Mouse (Mus musculus): ENCODE data around the gene Rfx8. TPM values are rescaled to one million over a fixed set of nuclear protein-coding genes. Genes with fewer than 3 reads are reported as not detected.
A peak's percentile ranks its signal among the peaks of the same experiment; 100 is the strongest.

Gene Rfx8
- polyA plus RNA-seq, 1 experiment, result not detected

- Histone ChIP-seq H3K4me3 (ENCODE audit: insufficient read depth, low read depth, low read length) (no peak overlapping the region), H3K36me3 (ENCODE audit: control insufficient read depth, insufficient read depth, low read length) (no peaks in the 10 kb centered on the region), H3K27ac (ENCODE audit: insufficient read depth, low read depth, low read length) (no peak overlapping the region), H3K4me1 (ENCODE audit: control insufficient read depth, insufficient read depth, low read length) (no peaks in the 10 kb centered on the region; the same call in 1 of the 2 replicates), H3K27me3 (replicated peaks; ENCODE audit: control insufficient read depth, insufficient read depth, low read length) (no peaks in the 10 kb centered on the region)
- WGBS, result 59% methylated on average over 4 of the region's 4 CpGs
- no peak for TF ChIP-seq POLR2A (IDR thresholded peaks at IDR 0.05; ENCODE audit: low read depth, low read length)
- no peak for TF ChIP-seq CTCF (conservative IDR thresholded peaks at IDR 0.05; ENCODE audit: insufficient read depth, insufficient read length, low read depth, low read length)
- peak; percentile 79 for DNase-seq
Observed at GRCm38 (mm10) chr1:39710604-39711003, 10.2 kb downstream of the Rfx8 start.

GRCm38 (mm10) chr1:39710016-39710415, 10.8 kb downstream of the Rfx8 start:
- WGBS, result 92% methylated on average over 5 of the region's 5 CpGs

DNA sequence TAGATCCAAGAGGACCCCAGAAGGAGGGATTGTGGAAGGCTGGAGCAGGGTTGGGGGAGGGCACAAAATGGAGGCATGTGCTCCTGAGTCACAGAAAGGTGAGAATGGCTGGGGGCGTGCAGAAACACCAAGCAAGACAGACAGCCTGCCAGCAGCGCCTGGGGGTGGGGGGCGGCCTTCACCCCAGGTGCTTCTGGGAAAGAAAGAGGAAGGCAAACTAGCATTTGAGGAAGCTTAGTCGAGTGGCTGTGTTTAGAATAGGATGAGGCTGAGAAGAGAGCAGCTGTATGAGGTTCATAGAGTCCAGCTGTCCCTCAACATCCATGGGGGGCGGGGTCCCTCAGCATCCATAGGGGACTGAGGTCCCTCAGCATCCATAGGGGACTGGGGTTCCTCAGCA, 12.0 kb downstream of the Rfx8 start:
- Histone ChIP-seq H3K27me3 (replicated peaks; ENCODE audit: control insufficient read depth, insufficient read depth, low read length) (no peaks in the 10 kb centered on the region), H3K4me3 (ENCODE audit: insufficient read depth, low read depth, low read length) (no peak overlapping the region), H3K36me3 (ENCODE audit: control insufficient read depth, insufficient read depth, low read length) (no peaks in the 10 kb centered on the region), H3K27ac (ENCODE audit: insufficient read depth, low read depth, low read length) (no peak overlapping the region), H3K4me1 (ENCODE audit: control insufficient read depth, insufficient read depth, low read length) (no peaks in the 10 kb centered on the region; the same call in 1 of the 2 replicates)
- WGBS, result 93% methylated on average over 5 of the region's 5 CpGs
- TF ChIP-seq POLR2A (IDR thresholded peaks at IDR 0.05; ENCODE audit: low read depth, low read length), result no peak
- no peak for TF ChIP-seq CTCF (conservative IDR thresholded peaks at IDR 0.05; ENCODE audit: insufficient read depth, insufficient read length, low read depth, low read length)
- DNase-seq, result no peak

More at GRCm38 (mm10) chr1:39710016-39710415, 10.8 kb downstream of the Rfx8 start:
- TF ChIP-seq CTCF (conservative IDR thresholded peaks at IDR 0.05; ENCODE audit: insufficient read depth, insufficient read length, low read depth, low read length), result no peak
- no peak for TF ChIP-seq POLR2A (IDR thresholded peaks at IDR 0.05; ENCODE audit: low read depth, low read length)
- no peak for DNase-seq
- Histone ChIP-seq H3K27ac (ENCODE audit: insufficient read depth, low read depth, low read length) (no peak overlapping the region), H3K4me3 (ENCODE audit: insufficient read depth, low read depth, low read length) (no peak overlapping the region), H3K27me3 (replicated peaks; ENCODE audit: control insufficient read depth, insufficient read depth, low read length) (no peaks in the 10 kb centered on the region), H3K36me3 (ENCODE audit: control insufficient read depth, insufficient read depth, low read length) (no peaks in the 10 kb centered on the region), H3K4me1 (ENCODE audit: control insufficient read depth, insufficient read depth, low read length) (no peaks in the 10 kb centered on the region; the same call in 1 of the 2 replicates)

DNA sequence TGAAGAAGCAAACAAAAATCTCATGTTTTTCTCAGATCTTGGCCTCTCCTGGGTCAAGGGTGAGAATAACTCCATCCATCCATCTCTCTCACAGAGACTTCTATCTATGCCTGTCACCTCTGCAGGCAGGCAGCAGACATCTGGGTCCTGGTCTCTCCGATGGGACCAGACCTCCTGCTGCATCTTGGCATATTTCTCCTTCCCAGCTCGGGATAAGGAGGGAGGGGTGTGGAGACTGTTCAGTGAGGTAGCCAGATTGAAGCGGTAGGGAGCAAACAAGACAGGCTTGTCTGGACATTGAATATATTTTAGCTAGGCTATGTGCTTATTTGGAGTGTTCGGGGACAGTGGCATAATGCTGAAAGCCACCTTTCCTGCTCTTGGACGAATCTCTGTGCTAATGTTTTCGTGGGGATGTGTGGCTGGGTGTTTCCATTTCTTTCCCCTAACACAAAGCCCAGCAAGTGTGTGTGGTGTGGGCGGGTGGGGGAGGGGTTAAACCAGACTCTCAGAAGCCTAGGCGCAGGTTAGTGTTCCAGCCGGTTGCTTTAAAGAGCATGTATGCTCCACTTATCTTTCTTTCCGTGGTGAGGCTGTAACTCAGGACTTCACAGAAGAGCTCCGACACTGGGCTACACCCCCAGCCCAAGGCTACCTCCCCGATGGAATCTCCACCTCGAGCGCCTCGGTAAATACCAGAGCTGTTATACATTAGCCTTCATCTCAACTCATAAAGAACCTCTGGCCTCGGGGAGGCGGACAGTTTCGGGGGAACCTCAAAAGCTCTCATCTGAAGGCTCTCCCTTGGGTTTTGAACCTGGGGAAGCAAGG, 18.4 kb downstream of the Rfx8 start:
- no peaks in the 10 kb centered on the region for H3K4me1 ChIP-seq (ENCODE audit: control insufficient read depth, insufficient read depth, low read length)

DNA sequence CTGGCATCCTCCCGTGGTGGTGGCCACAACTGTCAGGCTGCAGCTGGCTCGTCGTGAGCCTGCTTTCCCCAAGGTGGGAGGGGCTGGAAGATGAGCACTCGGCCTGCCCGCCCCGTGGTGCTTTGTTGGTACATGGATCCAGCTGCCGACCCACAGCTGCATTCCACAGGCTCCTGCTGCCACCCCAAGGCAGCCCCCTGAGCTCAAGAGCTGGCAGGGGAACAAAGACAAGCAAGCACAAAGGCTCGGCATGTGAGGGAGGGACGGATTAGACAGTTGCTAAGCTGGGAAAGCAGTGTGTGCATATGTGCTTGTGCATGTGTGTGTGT, 19.6 kb downstream of the Rfx8 start:
- H3K27me3 ChIP-seq (replicated peaks; ENCODE audit: control insufficient read depth, insufficient read depth, low read length), result no peaks in the 10 kb centered on the region
- H3K36me3 ChIP-seq (ENCODE audit: control insufficient read depth, insufficient read depth, low read length), result no peaks in the 10 kb centered on the region
- DNase-seq, result no peak
- 43% methylated on average over 9 of the region's 9 CpGs for WGBS
- H3K27ac ChIP-seq (ENCODE audit: insufficient read depth, low read depth, low read length), result no peak overlapping the region
- no peak for TF ChIP-seq POLR2A (IDR thresholded peaks at IDR 0.05; ENCODE audit: low read depth, low read length)
- TF ChIP-seq CTCF (conservative IDR thresholded peaks at IDR 0.05; ENCODE audit: insufficient read depth, insufficient read length, low read depth, low read length), result no peak
- H3K4me1 ChIP-seq (ENCODE audit: control insufficient read depth, insufficient read depth, low read length), result no peaks in the 10 kb centered on the region
- H3K4me3 ChIP-seq (ENCODE audit: insufficient read depth, low read depth, low read length), result no peak overlapping the region

More for the DNA sequence above, 18.4 kb downstream of the Rfx8 start:
- H3K27ac ChIP-seq (ENCODE audit: insufficient read depth, low read depth, low read length), result no peak overlapping the region
- no peaks in the 10 kb centered on the region for H3K27me3 ChIP-seq (replicated peaks; ENCODE audit: control insufficient read depth, insufficient read depth, low read length)
- WGBS, result 39% methylated on average over 18 of the region's 18 CpGs
- H3K4me3 ChIP-seq (ENCODE audit: insufficient read depth, low read depth, low read length), result no peak overlapping the region
- DNase-seq, result no peak
- H3K36me3 ChIP-seq (ENCODE audit: control insufficient read depth, insufficient read depth, low read length), result no peaks in the 10 kb centered on the region
- no peak for TF ChIP-seq CTCF (conservative IDR thresholded peaks at IDR 0.05; ENCODE audit: insufficient read depth, insufficient read length, low read depth, low read length)
- TF ChIP-seq POLR2A (IDR thresholded peaks at IDR 0.05; ENCODE audit: low read depth, low read length), result no peak

DNA sequence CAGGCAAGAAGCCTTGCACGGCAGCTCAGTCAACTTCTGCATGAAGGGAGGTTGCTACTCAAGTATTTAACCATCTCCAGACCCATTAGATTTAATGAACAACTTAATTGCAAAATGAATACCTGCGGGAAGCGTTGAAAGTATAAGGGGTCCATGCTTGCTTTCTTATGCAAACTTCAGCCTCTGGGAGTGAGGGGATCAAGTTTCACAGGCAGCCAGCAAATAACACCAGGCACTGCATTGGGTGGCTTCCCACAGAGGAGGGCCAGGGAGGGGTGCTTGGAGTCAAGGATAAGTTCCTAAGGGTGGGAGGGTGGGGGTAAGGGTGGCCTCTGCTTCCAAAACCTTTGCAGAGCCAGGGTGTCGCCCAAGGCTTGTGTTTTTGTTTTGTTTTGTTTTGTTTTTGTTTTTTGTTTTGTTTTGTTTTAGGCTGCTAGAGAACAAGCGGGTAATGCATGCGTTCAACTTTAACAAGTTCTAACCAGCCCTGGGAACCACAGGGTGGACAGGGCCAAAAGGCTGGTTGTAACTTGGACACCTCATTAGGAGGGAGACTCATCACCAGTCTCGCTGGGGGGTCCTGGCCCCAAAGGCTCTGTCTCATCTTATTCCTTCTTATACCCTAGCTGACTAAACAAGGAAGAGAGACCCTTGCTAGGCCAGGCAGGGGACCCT, 20.1 kb downstream of the Rfx8 start:
- H3K27ac ChIP-seq (ENCODE audit: insufficient read depth, low read depth, low read length), result no peak overlapping the region
- H3K36me3 ChIP-seq (ENCODE audit: control insufficient read depth, insufficient read depth, low read length), result no peaks in the 10 kb centered on the region
- TF ChIP-seq POLR2A (IDR thresholded peaks at IDR 0.05; ENCODE audit: low read depth, low read length) (no peak), CTCF (conservative IDR thresholded peaks at IDR 0.05; ENCODE audit: insufficient read depth, insufficient read length, low read depth, low read length) (no peak)
- peaks cover under 1% of the 10 kb centered on the region; the same call in 1 of the 2 replicates for H3K4me1 ChIP-seq (ENCODE audit: control insufficient read depth, insufficient read depth, low read length)
- DNase-seq, result no peak
- H3K4me3 ChIP-seq (ENCODE audit: insufficient read depth, low read depth, low read length), result no peak overlapping the region
- no peaks in the 10 kb centered on the region for H3K27me3 ChIP-seq (replicated peaks; ENCODE audit: control insufficient read depth, insufficient read depth, low read length)
- WGBS, result 57% methylated on average over 7 of the region's 7 CpGs

DNA sequence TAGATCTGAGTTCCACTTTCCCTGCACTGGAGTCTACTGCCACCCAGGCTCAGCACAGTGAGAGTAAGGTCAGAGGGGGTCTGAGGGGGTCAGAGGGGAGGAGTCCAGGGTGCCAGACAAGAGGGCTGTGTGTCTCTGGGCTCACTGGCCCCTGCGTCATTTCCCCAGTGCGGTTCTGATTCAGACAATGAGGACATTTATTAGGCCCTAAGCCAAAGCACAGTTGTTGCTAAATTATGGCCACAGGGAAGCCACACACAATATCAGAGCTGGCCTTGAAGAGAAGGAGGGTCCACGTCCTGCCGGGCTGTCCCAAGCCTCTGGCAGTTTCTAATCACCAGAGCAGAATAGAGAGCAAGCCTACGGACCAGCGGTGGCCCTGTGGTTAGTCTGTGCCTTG, 22.3 kb downstream of the Rfx8 start:
- peak; percentile 65 for DNase-seq
- no peak for TF ChIP-seq POLR2A (IDR thresholded peaks at IDR 0.05; ENCODE audit: low read depth, low read length)
- no peak for TF ChIP-seq CTCF (conservative IDR thresholded peaks at IDR 0.05; ENCODE audit: insufficient read depth, insufficient read length, low read depth, low read length)
- H3K27ac ChIP-seq (ENCODE audit: insufficient read depth, low read depth, low read length), result no peak overlapping the region; the same call in 1 of the 2 replicates
- no peaks in the 10 kb centered on the region for H3K27me3 ChIP-seq (replicated peaks; ENCODE audit: control insufficient read depth, insufficient read depth, low read length)
- no peak overlapping the region for H3K4me3 ChIP-seq (ENCODE audit: insufficient read depth, low read depth, low read length)
- peaks cover 5% of the 10 kb centered on the region; the same call in 1 of the 2 replicates for H3K4me1 ChIP-seq (ENCODE audit: control insufficient read depth, insufficient read depth, low read length)
- 59% methylated on average over 6 of the region's 6 CpGs for WGBS
- H3K36me3 ChIP-seq (ENCODE audit: control insufficient read depth, insufficient read depth, low read length), result no peaks in the 10 kb centered on the region
